Mouse (Mus musculus): ENCODE measurements around the gene Mymx.
A peak's percentile ranks its signal among the peaks of the same experiment; 100 is the strongest.

DNA sequence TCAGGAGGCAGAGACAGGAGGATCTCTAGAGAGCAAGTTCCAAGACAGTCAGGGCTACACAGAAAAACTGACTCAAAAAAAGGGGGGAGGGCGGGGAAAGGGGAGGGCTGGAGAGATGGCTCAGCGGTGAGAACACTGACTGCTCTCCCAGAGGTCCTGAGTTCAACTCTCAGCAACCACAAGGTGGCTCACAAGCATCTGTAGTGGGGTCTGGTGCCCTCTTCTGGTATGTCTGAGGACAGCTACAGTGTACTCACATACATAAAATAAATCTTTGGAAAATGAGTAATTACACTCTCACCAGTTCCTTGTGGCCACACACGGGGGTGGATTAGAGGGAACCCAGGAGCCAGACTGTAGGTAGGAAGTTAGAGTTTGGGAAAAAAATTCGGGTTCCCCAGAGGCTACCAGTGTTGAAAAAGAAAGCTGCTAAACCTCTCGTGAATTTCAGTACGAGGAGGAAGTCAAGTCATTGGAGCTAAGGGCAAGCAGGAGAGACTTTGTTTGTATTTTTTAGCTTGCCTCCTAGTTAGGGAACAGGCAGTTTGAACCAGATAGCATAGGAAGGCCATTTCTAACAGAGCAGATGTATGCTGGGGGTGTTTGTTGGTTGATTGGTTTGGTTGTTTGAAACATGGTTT, 19.1 kb downstream of the Mymx start:
- TF ChIP-seq CTCF (IDR thresholded peaks at IDR 0.05) (peak; percentile 78), EP300 (IDR thresholded peaks at IDR 0.05) (no peak)

Data from lung, postnatal 0 days (tissue).